Mouse (Mus musculus) CH12.LX (cell line): Measurements from ENCODE around the gene Mcf2l. TPM values are rescaled to one million over a fixed set of nuclear protein-coding genes. Genes with fewer than 3 reads are reported as not detected.

Experiments
- DNase-seq: peaks from one replicate; pipeline ENCODE4 v3.0.0-alpha.2; 2013; ENCODE audit errors: extremely low read depth
- H3K27ac ChIP-seq: 2 replicates; pipeline ENCODE4 v1.5.1; 2012; ENCODE audit warnings: low read depth, mild to moderate bottlenecking, control low read depth, moderate library complexity; ENCODE audit not compliant: insufficient read depth
- H3K27me3 ChIP-seq: replicated peaks from 2 replicates; pipeline ENCODE3; 2012; ENCODE audit warnings: inconsistent platforms
- H3K36me3 ChIP-seq, 2 experiments: replicated peaks in 1 of 2; 2 replicates each; pipeline versions ENCODE3 to v1.6.1; 2012; ENCODE audit warnings: inconsistent platforms in 1 of 2, low read length in 1 of 2, mild to moderate bottlenecking in 1 of 2, mixed read lengths in 1 of 2, moderate library complexity in 1 of 2; ENCODE audit not compliant: control insufficient read depth in 1 of 2, insufficient read depth in 1 of 2
- H3K4me1 ChIP-seq, 2 experiments: 2 replicates each; pipeline ENCODE4 v1.6.1; 2012; ENCODE audit warnings: inconsistent platforms in 1 of 2, moderate library complexity in 1 of 2; ENCODE audit not compliant: insufficient read depth in 2 of 2, control insufficient read depth in 1 of 2
- H3K4me2 ChIP-seq: 2 replicates; pipeline ENCODE4 v1.6.1; 2012; ENCODE audit warnings: low read depth, mild to moderate bottlenecking, control low read depth; ENCODE audit not compliant: poor library complexity, insufficient read depth, severe bottlenecking
- H3K4me3 ChIP-seq, 3 experiments: fragments of 150-350 bp in 1 of 3; sonication (generic) in 1 of 3; replicated peaks in 1 of 3; 2 replicates each; pipeline versions ENCODE3 to v1.5.1; 2011 to 2012; ENCODE audit warnings: low read depth in 2 of 3, low read length in 2 of 3, mild to moderate bottlenecking in 2 of 3, moderate library complexity in 2 of 3, control low read depth in 1 of 3, improper control_type of control experiment in 1 of 3, inconsistent platforms in 1 of 3, mixed read lengths in 1 of 3; ENCODE audit not compliant: poor library complexity in 1 of 3
- H3K79me2 ChIP-seq: replicated peaks from 2 replicates; pipeline ENCODE4 v1.6.1; 2012; ENCODE audit warnings: mild to moderate bottlenecking, moderate library complexity; ENCODE audit not compliant: control insufficient read depth, poor library complexity, insufficient read depth, severe bottlenecking; ENCODE audit errors: extremely low read depth
- H3K9ac ChIP-seq: 2 replicates; pipeline ENCODE4 v1.6.1; 2012; ENCODE audit warnings: low read depth, mild to moderate bottlenecking, control low read depth, moderate library complexity; ENCODE audit not compliant: insufficient read depth
- H3K9me3 ChIP-seq: replicated peaks from 2 replicates; pipeline ENCODE3; 2012; ENCODE audit warnings: low read length, inconsistent platforms, mixed read lengths
- BHLHE40 ChIP-seq: IDR thresholded peaks from 2 replicates; pipeline ENCODE4 v1.6.1; 2011; ENCODE audit warnings: mild to moderate bottlenecking, low read depth, low read length, improper control_type of control experiment
- CHD1 ChIP-seq: IDR thresholded peaks from 2 replicates; pipeline ENCODE4 v1.6.1; 2012; ENCODE audit warnings: low read depth, low read length, improper control_type of control experiment, inconsistent platforms
- CTCF ChIP-seq, 2 experiments: IDR thresholded peaks in 1 of 2; conservative IDR thresholded peaks in 1 of 2; 2 replicates each; pipeline ENCODE4 v1.5.1; 2011 to 2012; ENCODE audit warnings: low read depth in 2 of 2, low read length in 2 of 2, improper control_type of control experiment in 1 of 2, inconsistent platforms in 1 of 2, mild to moderate bottlenecking in 1 of 2, moderate library complexity in 1 of 2
- E2F4 ChIP-seq: IDR thresholded peaks from 2 replicates; pipeline ENCODE4 v1.6.1; 2011; ENCODE audit warnings: low read depth, low read length, improper control_type of control experiment; ENCODE audit not compliant: insufficient replicate concordance
- EP300 ChIP-seq: IDR thresholded peaks from 2 replicates; pipeline ENCODE4 v1.6.1; 2011; ENCODE audit warnings: low read length, improper control_type of control experiment
- GABPA ChIP-seq: IDR thresholded peaks from 2 replicates; pipeline ENCODE4 v1.6.1; 2012; ENCODE audit warnings: low read depth, low read length, improper control_type of control experiment, inconsistent platforms; ENCODE audit not compliant: insufficient replicate concordance
- JUN ChIP-seq: IDR thresholded peaks from 2 replicates; pipeline ENCODE4 v1.6.1; 2011; ENCODE audit warnings: low read depth, mild to moderate bottlenecking, low read length, improper control_type of control experiment, moderate library complexity; ENCODE audit not compliant: insufficient read depth
- KAT2A ChIP-seq: IDR thresholded peaks from 2 replicates; pipeline ENCODE4 v1.6.1; 2012; ENCODE audit warnings: low read length, improper control_type of control experiment, inconsistent platforms; ENCODE audit not compliant: insufficient replicate concordance
- MAFK ChIP-seq: IDR thresholded peaks from 2 replicates; pipeline ENCODE4 v1.6.1; 2011; ENCODE audit warnings: low read length, improper control_type of control experiment; ENCODE audit not compliant: insufficient replicate concordance
- MAX ChIP-seq: IDR thresholded peaks from 2 replicates; pipeline ENCODE4 v1.6.1; 2011; ENCODE audit warnings: low read length, improper control_type of control experiment
- MAZ ChIP-seq: IDR thresholded peaks from 2 replicates; pipeline ENCODE4 v1.6.1; 2012; ENCODE audit warnings: low read depth, mild to moderate bottlenecking, inconsistent platforms, low read length, improper control_type of control experiment, moderate library complexity
- MEF2A ChIP-seq: IDR thresholded peaks from 2 replicates; pipeline ENCODE4 v1.6.1; 2014; ENCODE audit warnings: low read depth, mild to moderate bottlenecking, inconsistent platforms, low read length, improper control_type of control experiment, borderline replicate concordance
- MXI1 ChIP-seq: IDR thresholded peaks from 2 replicates; pipeline ENCODE4 v1.6.1; 2011; ENCODE audit warnings: mild to moderate bottlenecking, low read depth, low read length, improper control_type of control experiment
- MYC ChIP-seq: IDR thresholded peaks from 2 replicates; pipeline ENCODE4 v1.6.1; 2011; ENCODE audit warnings: low read depth, mild to moderate bottlenecking, improper control_type of control experiment, low read length
- NRF1 ChIP-seq: IDR thresholded peaks from 2 replicates; pipeline ENCODE4 v1.6.1; 2014; ENCODE audit warnings: low read depth, mild to moderate bottlenecking, inconsistent platforms, low read length, improper control_type of control experiment, moderate library complexity
- POLR2AphosphoS2 ChIP-seq: IDR thresholded peaks from 2 replicates; pipeline ENCODE4 v1.6.1; 2011; ENCODE audit warnings: low read depth, low read length, improper control_type of control experiment
- RAD21 ChIP-seq: IDR thresholded peaks from 2 replicates; pipeline ENCODE4 v1.6.1; 2011; ENCODE audit warnings: low read depth, mild to moderate bottlenecking, low read length, improper control_type of control experiment, moderate library complexity
- RCOR1 ChIP-seq: conservative IDR thresholded peaks from 2 replicates; pipeline ENCODE4 v1.6.1; 2012; ENCODE audit warnings: low read depth, mild to moderate bottlenecking, inconsistent platforms, low read length, improper control_type of control experiment
- SIN3A ChIP-seq: IDR thresholded peaks from 2 replicates; pipeline ENCODE4 v1.6.1; 2012; ENCODE audit warnings: low read length, improper control_type of control experiment, inconsistent platforms
- TBP ChIP-seq: conservative IDR thresholded peaks from 2 replicates; pipeline ENCODE4 v1.6.1; 2011; ENCODE audit warnings: low read depth, low read length, improper control_type of control experiment
- UBTF ChIP-seq: IDR thresholded peaks from 2 replicates; pipeline ENCODE4 v1.6.1; 2012; ENCODE audit warnings: low read depth, mild to moderate bottlenecking, inconsistent platforms, low read length, improper control_type of control experiment, moderate library complexity
- USF1 ChIP-seq: IDR thresholded peaks from 2 replicates; pipeline ENCODE4 v1.6.1; 2014; ENCODE audit warnings: low read depth, mild to moderate bottlenecking, inconsistent platforms, low read length, improper control_type of control experiment
- USF2 ChIP-seq: conservative IDR thresholded peaks from 2 replicates; pipeline ENCODE4 v1.6.1; 2011; ENCODE audit warnings: low read depth, low read length, improper control_type of control experiment
- ZKSCAN1 ChIP-seq: IDR thresholded peaks from 2 replicates; pipeline ENCODE4 v1.6.1; 2012; ENCODE audit warnings: low read depth, inconsistent platforms, low read length, improper control_type of control experiment, borderline replicate concordance
- ZMIZ1 ChIP-seq: IDR thresholded peaks from 2 replicates; pipeline ENCODE4 v1.6.1; 2012; ENCODE audit warnings: low read depth, mild to moderate bottlenecking, inconsistent platforms, low read length, improper control_type of control experiment
- dilution Hi-C: fragments of 300-500 bp; cut with MboI; formaldehyde crosslinking; loops from 2 replicates; pipeline ENCODE4 v1.14.3; 2020; ENCODE audit warnings: low sequenced_read_pairs; ENCODE audit not compliant: extremely low pct_unique_long_range_greater_than_20kb, extremely low pct_ligation_motif_present
- in situ Hi-C: fragments of 300-500 bp; cut with MboI; formaldehyde crosslinking; loops from 3 replicates; pipeline ENCODE4 v1.14.3; 2019; ENCODE audit warnings: low sequenced_read_pairs, low pct_ligation_motif_present, low pct_unique_long_range_greater_than_20kb, mixed read lengths
- polyA plus RNA-seq: library from polyadenylated mRNA; unstranded; fragments of >175 nt; gene quantifications from 2 replicates; pipeline ENCODE4 v1.2.1, GENCODE M21; 2012; ENCODE audit warnings: low read depth; ENCODE audit not compliant: insufficient read length
- total RNA-seq, 2 experiments: library from RNA; depleted of rRNA; stranded (reverse); fragments of 300-350 nt in 1 of 2; fragments of >200 nt in 1 of 2; gene quantifications; 2 replicates each; pipeline ENCODE4 v1.2.3; 2012 to 2014

Mcf2l gene
- total and polyA plus RNA-seq, 3 experiments: not detected

DNA sequence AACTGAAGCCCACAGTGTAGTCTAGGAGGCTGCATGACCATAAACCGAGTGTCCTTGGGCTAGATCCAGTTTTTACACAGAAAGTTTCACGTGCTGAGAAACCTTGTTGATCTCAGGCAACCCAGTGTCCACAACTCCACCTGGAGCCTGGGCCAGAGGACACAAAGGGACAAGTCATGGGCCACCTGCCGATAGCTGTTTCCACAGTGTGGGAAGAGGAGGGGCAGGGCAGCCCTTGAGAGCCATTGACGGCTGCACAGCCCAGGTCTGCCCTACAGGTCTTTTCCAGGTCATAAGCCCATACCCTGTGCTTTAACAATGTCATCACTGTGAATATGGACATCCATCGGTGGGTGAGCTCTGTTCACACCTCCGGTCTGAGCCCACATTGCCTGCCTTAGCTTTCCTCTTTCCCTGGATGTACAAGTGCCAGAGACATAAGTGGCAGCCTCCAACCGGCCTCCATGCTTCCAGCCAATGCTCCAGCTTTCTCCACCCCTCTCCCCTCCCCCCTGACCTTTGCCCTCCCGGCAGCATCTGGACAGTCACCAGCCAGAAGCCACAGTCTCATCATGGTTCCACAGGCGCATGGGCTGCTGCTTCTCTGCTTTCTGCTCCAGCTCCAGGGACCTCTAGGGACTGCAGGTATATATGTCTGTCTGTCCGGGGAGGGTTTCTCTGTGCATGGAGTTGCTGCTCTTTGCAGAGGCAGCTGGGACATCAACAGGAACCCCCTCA, 152.1 kb downstream of the Mcf2l start, which contains the start of gene F7:
TSS of gene F7 (plus strand) at position 548 of the 738 bp plus-strand sequence.
- no peaks in the 10 kb centered on the region for H3K9me3 ChIP-seq
- in situ Hi-C loops: no loop called here
- TF ChIP-seq ZKSCAN1 (no peak), ZMIZ1 (no peak), POLR2AphosphoS2 (no peak), RCOR1 (no peak), NRF1 (no peak), RAD21 (no peak), GABPA (no peak), MYC (no peak), EP300 (no peak), MAFK (no peak), CTCF (conservative IDR thresholded peaks at IDR 0.05 in 1 of 2, IDR thresholded peaks at IDR 0.05 in 1 of 2; ENCODE audit: low read depth in 2 of 2, low read length in 2 of 2) (no peak), MEF2A (no peak), USF2 (no peak), MXI1 (no peak), TBP (no peak), KAT2A (no peak)
- TF ChIP-seq, all 38 proteins: peak for 0
- DNase-seq: no peak
- H3K4me1 ChIP-seq: no peaks in the 10 kb centered on the region
- no peak within 1 kb of the TSS for H3K9ac ChIP-seq
- H3K79me2 ChIP-seq: no peaks in the 10 kb centered on the region
- no peak within 1 kb of the TSS for H3K27ac ChIP-seq
- H3K36me3 ChIP-seq: no peaks in the 10 kb centered on the region
- peaks cover 87% of the 10 kb centered on the region for H3K27me3 ChIP-seq
- no peak within 1 kb of the TSS for H3K4me2 ChIP-seq
- no peak within 1 kb of the TSS for H3K4me3 ChIP-seq
- dilution Hi-C loops: no loop called here

DNA sequence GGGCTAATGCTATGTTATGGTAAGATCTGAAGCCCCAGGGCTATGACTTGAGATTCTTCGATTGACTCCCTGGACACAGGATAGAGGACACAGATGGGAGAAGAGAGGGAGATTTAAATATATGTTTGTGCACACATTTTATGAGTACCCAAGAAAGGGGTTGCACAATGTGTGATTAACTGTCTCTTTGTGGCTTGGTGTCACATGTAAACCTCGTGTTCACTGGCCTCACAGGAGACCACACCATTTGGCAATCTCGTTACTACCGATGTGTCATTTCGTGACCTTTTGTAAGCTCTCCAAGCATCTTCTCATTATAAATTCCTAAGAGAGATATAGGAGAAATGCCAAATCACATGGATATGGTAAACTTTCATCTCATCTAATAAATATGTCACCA, 154.0 kb downstream of the Mcf2l start:
- in situ Hi-C loops: no loop called here
- Histone ChIP-seq H3K9me3 (no peaks in the 10 kb centered on the region), H3K27ac (no peak overlapping the region), H3K4me3 (no peak overlapping the region)
- TF ChIP-seq TBP (no peak), GABPA (no peak), UBTF (no peak), KAT2A (no peak), CHD1 (no peak), MAX (no peak), ZKSCAN1 (no peak), E2F4 (no peak), NRF1 (no peak), USF2 (no peak), BHLHE40 (no peak), MXI1 (no peak), MAZ (no peak), USF1 (no peak), RCOR1 (no peak), CTCF (conservative IDR thresholded peaks at IDR 0.05 in 1 of 2, IDR thresholded peaks at IDR 0.05 in 1 of 2; ENCODE audit: low read depth in 2 of 2, low read length in 2 of 2) (no peak), JUN (no peak), MAFK (no peak), SIN3A (no peak)
- TF ChIP-seq, all 38 proteins: peak for 0
- Histone ChIP-seq H3K4me2 (no peak overlapping the region), H3K36me3 (no peaks in the 10 kb centered on the region), H3K79me2 (no peaks in the 10 kb centered on the region), H3K9ac (no peak overlapping the region), H3K27me3 (peaks cover 92% of the 10 kb centered on the region), H3K4me1 (no peaks in the 10 kb centered on the region; a peak in 1 of 4 replicates)
- DNase-seq: no peak
- dilution Hi-C loops: no loop called here
